Mouse (Mus musculus) limb, embryonic 11.5 days (tissue): ENCODE measurements around the gene Chrna5. TPM values are rescaled to one million over a fixed set of nuclear protein-coding genes. Genes with fewer than 3 reads are reported as not detected.
A peak's percentile ranks its signal among the peaks of the same experiment; 100 is the strongest.

ENCODE experiments used
- ATAC-seq: fragments of 200-750 bp; cut with Nextera tagmentation; 2 replicates; pipeline ENCODE4 v1.8.0; 2017; ENCODE audit warnings: low read depth; ENCODE audit not compliant: insufficient number of reproducible peaks, low FRiP score, low TSS enrichment
- DNase-seq: peaks from one replicate; pipeline ENCODE4 v3.0.0-alpha.2; 2015; ENCODE audit warnings: low spot score
- H3K27ac ChIP-seq: fragments of 300-500 bp; sonication (generic); replicated peaks from 2 replicates; pipeline ENCODE4 v1.5.1; 2014; ENCODE audit warnings: low read depth, mild to moderate bottlenecking, low read length
- H3K27me3 ChIP-seq: fragments of 300-500 bp; sonication (generic); 2 replicates; pipeline ENCODE4 v1.6.1; 2014; ENCODE audit warnings: mild to moderate bottlenecking, low read length, mixed read lengths; ENCODE audit not compliant: control insufficient read depth, insufficient read depth
- H3K36me3 ChIP-seq: fragments of 300-500 bp; sonication (generic); 2 replicates; pipeline ENCODE4 v1.6.1; 2014; ENCODE audit warnings: mild to moderate bottlenecking, low read length, moderate library complexity, mixed read lengths; ENCODE audit not compliant: control insufficient read depth, insufficient read depth
- H3K4me1 ChIP-seq: fragments of 300-500 bp; sonication (generic); 2 replicates; pipeline ENCODE4 v1.6.1; 2014; ENCODE audit warnings: low read length, mixed read lengths; ENCODE audit not compliant: control insufficient read depth, insufficient read depth
- H3K4me2 ChIP-seq: fragments of 300-500 bp; sonication (generic); 2 replicates; pipeline ENCODE4 v1.6.1; 2014; ENCODE audit warnings: low read depth, mild to moderate bottlenecking, moderate library complexity; ENCODE audit not compliant: severe bottlenecking
- H3K4me3 ChIP-seq: fragments of 300-500 bp; sonication (generic); 2 replicates; pipeline ENCODE4 v1.5.1; 2014; ENCODE audit warnings: low read depth, low read length
- H3K9ac ChIP-seq: fragments of 300-500 bp; sonication (generic); 2 replicates; pipeline ENCODE4 v1.6.1; 2014; ENCODE audit warnings: mild to moderate bottlenecking, low read length
- H3K9me3 ChIP-seq: fragments of 300-500 bp; sonication (generic); 2 replicates; pipeline ENCODE4 v1.6.1; 2016; ENCODE audit warnings: low read length; ENCODE audit not compliant: control insufficient read depth
- WGBS: fragments of 180-500 bp; shearing (Covaris S2); extraction: QIAGEN DNeasy Blood & Tissue Kit; methylation state at CpG from one replicate; pipeline ENCODE4 v1.1.7; 2014; 5-methylcytosine and 5-hydroxymethylcytosine counted together
- polyA plus RNA-seq: library from polyadenylated mRNA; unstranded; fragments of >200 nt; fragmentation: Nextera tagmentation; extraction: Ambion mirVana; gene quantifications from 2 replicates; pipeline ENCODE4 v1.2.1, GENCODE M21; 2014

Gene Chrna5
- polyA plus RNA-seq, 1 experiment from 2014 or later, result 0.45 TPM

- ATAC-seq (peak; percentile 100), DNase-seq (peak; percentile 95)
- Histone ChIP-seq H3K36me3 (peaks cover 12% of the 10 kb centered on the region), H3K9me3 (no peaks in the 10 kb centered on the region), H3K27ac (peak within 1 kb of the TSS; percentile 83), H3K4me3 (peak within 1 kb of the TSS; percentile 89), H3K4me1 (peaks cover 9% of the 10 kb centered on the region), H3K9ac (peak within 1 kb of the TSS; percentile 86), H3K27me3 (no peaks in the 10 kb centered on the region), H3K4me2 (peak within 1 kb of the TSS; percentile 68)
- WGBS, result under 1% methylated on average over 65 of the region's 65 CpGs
Measured at GRCm38 (mm10) chr9:54950575-54951321, 29.9 kb upstream of the Chrna5 start, which contains the start of the genes Psma4 and AY074887. Gene Psma4, plus strand, starts transcription at chr9:54950790. Gene AY074887, minus strand, starts transcription at chr9:54950998.

GRCm38 (mm10) chr9:54961059-54961458, 19.6 kb upstream of the Chrna5 start:
- H3K27me3 ChIP-seq, result no peaks in the 10 kb centered on the region
- H3K27ac ChIP-seq, result no peak overlapping the region
- H3K4me1 ChIP-seq, result no peaks in the 10 kb centered on the region
- no peak for ATAC-seq
- H3K9me3 ChIP-seq, result no peaks in the 10 kb centered on the region
- DNase-seq, result no peak
- H3K36me3 ChIP-seq, result peaks cover 12% of the 10 kb centered on the region; the same call in 1 of the 2 replicates
- WGBS, result 94% methylated on average over 4 of the region's 4 CpGs
- no peak overlapping the region for H3K9ac ChIP-seq
- H3K4me3 ChIP-seq, result no peak overlapping the region
- H3K4me2 ChIP-seq, result no peak overlapping the region

GRCm38 (mm10) chr9:54963669-54964068, 17.0 kb upstream of the Chrna5 start:
- H3K27me3 ChIP-seq, result no peaks in the 10 kb centered on the region
- no peak overlapping the region for H3K4me3 ChIP-seq
- no peak overlapping the region for H3K27ac ChIP-seq
- H3K4me2 ChIP-seq, result no peak overlapping the region
- H3K36me3 ChIP-seq, result peaks cover 2% of the 10 kb centered on the region; the same call in 1 of the 2 replicates
- no peak for DNase-seq
- no peaks in the 10 kb centered on the region for H3K4me1 ChIP-seq
- no peaks in the 10 kb centered on the region for H3K9me3 ChIP-seq
- no peak overlapping the region for H3K9ac ChIP-seq
- no peak for ATAC-seq

- no peaks in the 10 kb centered on the region for H3K9me3 ChIP-seq
- WGBS, result 73% methylated on average over 8 of the region's 8 CpGs
- ATAC-seq (no peak), DNase-seq (no peak)
- H3K27ac ChIP-seq, result no peak overlapping the region
- no peak overlapping the region for H3K9ac ChIP-seq
- no peak overlapping the region for H3K4me2 ChIP-seq
- no peaks in the 10 kb centered on the region for H3K36me3 ChIP-seq
- H3K4me3 ChIP-seq, result no peak overlapping the region
- H3K4me1 ChIP-seq, result no peaks in the 10 kb centered on the region
- H3K27me3 ChIP-seq, result no peaks in the 10 kb centered on the region
Measured at GRCm38 (mm10) chr9:54969972-54970637, 10.6 kb upstream of the Chrna5 start.

- H3K9ac ChIP-seq, result peak overlapping the region; percentile 59
- no peaks in the 10 kb centered on the region for H3K36me3 ChIP-seq
- H3K27me3 ChIP-seq, result peaks cover 9% of the 10 kb centered on the region
- H3K9me3 ChIP-seq, result no peaks in the 10 kb centered on the region
- no peak overlapping the region for H3K27ac ChIP-seq
- peak overlapping the region; percentile 82 for H3K4me2 ChIP-seq
- H3K4me3 ChIP-seq, result peak overlapping the region; percentile 53
- DNase-seq (peak; percentile 77), ATAC-seq (peak; percentile 89; the same call in 1 of the 2 replicates)
- WGBS, result under 1% methylated on average over 76 of the region's 85 CpGs
- no peaks in the 10 kb centered on the region for H3K4me1 ChIP-seq
Measured at GRCm38 (mm10) chr9:54981291-54982191, 861 bp downstream of the Chrna5 start.

GRCm38 (mm10) chr9:54982401-54982800, 1.7 kb downstream of the Chrna5 start:
- Histone ChIP-seq H3K9me3 (no peaks in the 10 kb centered on the region), H3K4me3 (peak overlapping the region; percentile 53; the same call in 1 of the 2 replicates), H3K4me2 (peak overlapping the region; percentile 82), H3K27ac (no peak overlapping the region), H3K4me1 (no peaks in the 10 kb centered on the region), H3K9ac (no peak overlapping the region), H3K36me3 (no peaks in the 10 kb centered on the region), H3K27me3 (peaks cover 9% of the 10 kb centered on the region)
- no peak for DNase-seq
- 6% methylated on average over 7 of the region's 7 CpGs for WGBS
- ATAC-seq, result no peak

- H3K4me3 ChIP-seq, result no peak overlapping the region
- 78% methylated on average over 3 of the region's 3 CpGs for WGBS
- H3K4me1 ChIP-seq, result no peaks in the 10 kb centered on the region
- H3K27ac ChIP-seq, result no peak overlapping the region
- H3K4me2 ChIP-seq, result no peak overlapping the region
- H3K9ac ChIP-seq, result no peak overlapping the region
- ATAC-seq (no peak), DNase-seq (no peak)
- no peaks in the 10 kb centered on the region for H3K9me3 ChIP-seq
- H3K27me3 ChIP-seq, result no peaks in the 10 kb centered on the region
- H3K36me3 ChIP-seq, result no peaks in the 10 kb centered on the region
Measured at GRCm38 (mm10) chr9:54990362-54990761, 9.7 kb downstream of the Chrna5 start.

GRCm38 (mm10) chr9:54994381-54994780, 13.7 kb downstream of the Chrna5 start:
- H3K4me3 ChIP-seq, result no peak overlapping the region
- H3K9ac ChIP-seq, result no peak overlapping the region
- H3K4me2 ChIP-seq, result no peak overlapping the region
- DNase-seq (no peak), ATAC-seq (no peak)
- H3K27me3 ChIP-seq, result no peaks in the 10 kb centered on the region
- WGBS, result 58% methylated on average over 3 of the region's 3 CpGs
- H3K9me3 ChIP-seq, result no peaks in the 10 kb centered on the region
- no peaks in the 10 kb centered on the region for H3K36me3 ChIP-seq
- no peak overlapping the region for H3K27ac ChIP-seq
- no peaks in the 10 kb centered on the region for H3K4me1 ChIP-seq
